Mouse (Mus musculus) cerebellum, adult 8-10 months (tissue): Measurements from ENCODE around the gene Sstr3.

Experiments used
- DNase-seq: peaks from one replicate; pipeline ENCODE4 v3.0.0; 2022

The Sstr3 gene

GRCm38 (mm10) chr15:78493401-78494010, 51.0 kb downstream of the Sstr3 start:
- DNase-seq, result no peak

DNA sequence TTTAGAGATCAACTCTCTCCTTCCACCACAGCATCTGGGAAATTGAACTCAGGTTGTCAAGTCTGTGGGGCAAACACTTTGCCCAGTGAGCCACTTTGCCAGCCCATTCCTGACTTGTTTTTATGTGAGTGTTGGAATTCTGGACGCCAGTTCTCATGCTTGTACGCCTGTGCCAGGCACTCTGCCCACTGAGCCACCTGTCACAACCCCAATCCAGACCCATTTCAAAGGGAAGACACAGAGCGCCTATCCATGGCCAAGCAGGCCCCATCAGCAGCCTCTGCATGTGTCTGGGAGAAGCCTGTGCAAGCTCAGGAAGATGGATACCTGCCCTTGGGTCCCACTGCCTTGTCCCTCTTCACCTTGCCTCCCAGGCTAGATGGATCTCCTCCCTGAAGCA, 53.2 kb downstream of the Sstr3 start:
- no peak for DNase-seq

- no peak for DNase-seq
These were observed 54.6 kb downstream of the Sstr3 start for GRCm38 (mm10) chr15:78489906-78490305.

DNA sequence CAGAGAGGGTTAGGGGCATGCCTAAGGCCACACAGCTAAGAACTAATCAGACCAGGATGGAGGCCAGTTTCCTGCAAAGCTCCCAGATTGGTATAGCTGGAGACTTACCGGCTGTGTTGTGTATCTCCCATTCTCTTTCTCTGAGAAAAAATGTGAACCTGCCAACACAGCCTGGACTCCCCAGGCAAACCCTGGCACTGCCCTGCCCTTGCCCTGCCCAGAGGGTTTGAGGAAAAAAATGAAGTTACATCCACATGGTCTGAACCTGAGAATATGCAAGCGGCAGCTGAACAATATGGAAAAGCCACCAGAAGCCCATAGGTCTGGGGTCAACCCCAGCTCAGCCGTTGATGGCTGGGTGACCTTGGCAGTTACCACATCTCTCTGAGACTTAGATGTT, 55.2 kb downstream of the Sstr3 start:
- no peak for DNase-seq

GRCm38 (mm10) chr15:78487066-78487465, 57.4 kb downstream of the Sstr3 start:
- no peak for DNase-seq
